Mouse (Mus musculus) erythroblast, embryonic 14.5 days (primary cell): ENCODE results near the gene Tbc1d22b. TPM values are rescaled to one million over a fixed set of nuclear protein-coding genes. Genes with fewer than 3 reads are reported as not detected.
"Not testable (repeated sequence)": the region's sequence is repeated elsewhere in the genome, so short reads cannot be mapped to it uniquely, and the experiment has no call there.

Experiments used
- H3K27me3 ChIP-seq: 2 replicates; pipeline ENCODE4 v1.6.1; 2012; ENCODE audit warnings: inconsistent platforms; ENCODE audit not compliant: control insufficient read depth
- H3K36me3 ChIP-seq: 2 replicates; pipeline ENCODE4 v1.6.1; 2012; ENCODE audit warnings: mild to moderate bottlenecking, inconsistent platforms; ENCODE audit not compliant: control insufficient read depth
- H3K4me1 ChIP-seq: 2 replicates; pipeline ENCODE4 v1.6.1; 2012; ENCODE audit warnings: inconsistent platforms; ENCODE audit not compliant: control insufficient read depth
- H3K4me3 ChIP-seq: replicated peaks from 2 replicates; pipeline ENCODE3; 2012; ENCODE audit warnings: moderate library complexity, mild to moderate bottlenecking, inconsistent platforms
- H3K9me3 ChIP-seq: 2 replicates; pipeline ENCODE4 v1.6.1; 2012; ENCODE audit warnings: low read length, inconsistent platforms, mixed read lengths; ENCODE audit not compliant: control insufficient read depth
- GATA1 ChIP-seq: IDR thresholded peaks from 2 replicates; pipeline ENCODE4 v1.6.1; 2012; ENCODE audit warnings: low read length, inconsistent platforms, mixed read lengths
- TAL1 ChIP-seq: IDR thresholded peaks from 3 replicates; pipeline ENCODE4 v1.6.1; 2012; ENCODE audit warnings: low read length, inconsistent platforms, mixed read lengths
- polyA plus RNA-seq: library from polyadenylated mRNA; stranded (reverse); fragments of >175 nt; gene quantifications from 2 replicates; pipeline ENCODE4 v1.2.3, GENCODE M21; 2012

Gene Tbc1d22b
- polyA plus RNA-seq, 1 experiment, result 0.99 TPM

DNA sequence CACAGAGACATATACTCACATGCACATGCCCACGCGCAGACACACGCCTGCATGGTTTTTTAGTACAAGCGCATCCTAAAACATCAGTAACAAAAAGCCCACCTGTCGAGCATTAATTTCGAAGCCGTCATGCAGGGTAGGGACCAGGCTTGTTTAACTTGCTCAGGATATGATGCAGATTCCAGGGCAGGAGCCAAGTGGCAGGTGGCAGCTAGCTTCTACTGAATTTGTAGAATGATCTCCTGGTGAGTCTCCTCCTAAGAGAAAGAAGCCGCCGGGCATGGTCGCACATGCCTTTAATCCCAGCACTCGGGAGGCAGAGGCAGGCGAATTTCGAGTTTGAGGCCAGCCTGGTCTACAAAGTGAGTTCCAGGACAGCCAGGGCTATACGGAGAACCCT is 49.5 kb downstream of the Tbc1d22b start:
- peaks cover 53% of the 10 kb centered on the region for H3K36me3 ChIP-seq
- TF ChIP-seq GATA1 (no peak), TAL1 (no peak)
- H3K4me3 ChIP-seq, result no peak overlapping the region

DNA sequence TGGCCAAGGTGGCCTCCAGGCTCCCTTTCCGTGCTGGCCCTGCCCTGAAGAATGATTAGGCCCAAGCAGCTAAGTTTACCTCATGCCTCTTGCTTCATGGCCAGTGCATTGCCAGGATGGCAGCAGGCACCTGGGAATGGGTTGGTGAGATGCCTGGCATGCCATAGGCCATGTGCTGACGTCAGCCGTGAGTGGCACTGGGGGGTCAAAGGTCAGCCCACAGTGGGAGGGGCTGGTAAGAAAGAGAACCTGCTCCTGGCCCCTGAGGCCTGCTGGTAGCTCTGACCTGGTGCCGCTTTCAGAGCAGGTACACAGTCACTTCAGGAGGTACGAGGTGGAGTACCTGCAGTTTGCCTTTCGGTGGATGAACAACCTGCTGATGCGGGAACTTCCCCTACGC is 50.0 kb downstream of the Tbc1d22b start:
- peaks cover 54% of the 10 kb centered on the region for H3K36me3 ChIP-seq
- peaks cover 1% of the 10 kb centered on the region for H3K4me1 ChIP-seq
- no peak for TF ChIP-seq GATA1
- TF ChIP-seq TAL1, result no peak
- H3K4me3 ChIP-seq, result no peak overlapping the region
- H3K9me3 ChIP-seq, result no peaks in the 10 kb centered on the region
- no peaks in the 10 kb centered on the region for H3K27me3 ChIP-seq

More for the DNA sequence above, 49.5 kb downstream of the Tbc1d22b start:
- Histone ChIP-seq H3K4me1 (peaks cover 1% of the 10 kb centered on the region), H3K27me3 (no peaks in the 10 kb centered on the region), H3K9me3 (no peaks in the 10 kb centered on the region)

DNA sequence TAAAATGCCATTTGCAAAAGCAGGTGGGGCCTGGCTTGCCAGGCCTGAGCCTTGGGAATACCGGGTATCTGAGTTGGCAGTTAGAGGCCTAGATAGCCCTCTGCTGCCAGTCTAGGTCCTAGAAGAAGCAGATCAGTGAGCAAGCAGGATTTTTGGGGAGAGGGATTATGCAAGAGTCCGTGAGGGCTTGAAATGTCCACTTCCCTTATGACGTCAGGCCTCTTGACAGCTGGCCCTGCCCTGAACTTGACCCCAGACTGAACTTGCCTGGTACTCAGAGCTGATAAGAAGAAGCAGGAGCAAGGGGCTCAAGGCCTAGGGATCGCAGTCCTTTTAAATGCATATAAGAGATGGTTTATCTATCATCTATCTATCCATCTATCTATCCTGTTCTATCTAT is 51.8 kb downstream of the Tbc1d22b start:
- no peaks in the 10 kb centered on the region for H3K9me3 ChIP-seq
- no peak overlapping the region for H3K4me3 ChIP-seq
- TF ChIP-seq TAL1 (no peak), GATA1 (no peak)
- peaks cover 4% of the 10 kb centered on the region for H3K4me1 ChIP-seq
- H3K36me3 ChIP-seq, result peaks cover 49% of the 10 kb centered on the region
- H3K27me3 ChIP-seq, result no peaks in the 10 kb centered on the region

DNA sequence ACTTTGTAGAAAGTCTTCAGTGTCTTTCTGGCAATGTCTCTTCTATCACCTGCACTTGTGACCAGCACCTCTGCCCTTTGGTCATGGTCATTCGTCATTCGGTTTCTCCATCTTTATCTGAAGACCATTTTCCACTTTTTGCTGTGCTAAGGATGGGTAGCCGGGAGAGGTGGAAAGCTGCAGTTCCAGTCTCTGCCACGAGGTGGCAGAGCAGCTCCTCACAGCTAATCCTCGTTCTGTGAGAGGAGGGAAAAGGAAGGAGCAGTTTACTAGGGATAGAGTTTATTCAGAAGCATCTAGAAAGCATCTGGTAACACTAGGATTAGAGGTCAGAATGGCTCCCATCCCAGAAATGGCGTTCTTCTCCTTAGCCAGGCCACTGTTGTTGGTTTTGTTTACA is 53.7 kb downstream of the Tbc1d22b start:
- no peaks in the 10 kb centered on the region for H3K27me3 ChIP-seq
- H3K36me3 ChIP-seq, result peaks cover 45% of the 10 kb centered on the region
- peaks cover 5% of the 10 kb centered on the region for H3K4me1 ChIP-seq
- no peak overlapping the region for H3K4me3 ChIP-seq
- TF ChIP-seq GATA1 (no peak), TAL1 (no peak)
- no peaks in the 10 kb centered on the region for H3K9me3 ChIP-seq

DNA sequence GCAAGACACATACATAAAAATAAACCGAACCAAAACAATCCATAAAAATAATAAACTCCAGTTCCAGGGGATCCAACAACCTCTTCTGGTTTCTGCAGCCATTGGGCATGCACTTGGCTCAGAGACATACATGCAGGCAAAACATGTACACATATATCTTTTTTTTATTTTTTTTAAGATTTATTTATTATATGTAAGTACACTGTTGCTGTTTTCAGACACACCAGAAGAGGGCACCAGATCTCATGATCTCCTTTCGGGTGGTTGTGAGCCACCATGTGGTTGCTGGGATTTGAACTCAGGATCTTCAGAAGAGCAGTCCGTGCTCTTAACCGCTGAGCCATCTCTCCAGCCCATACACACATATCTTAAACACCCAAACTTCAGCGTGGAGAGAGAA is 63.9 kb downstream of the Tbc1d22b start:
- not testable (repeated sequence) for H3K9me3 ChIP-seq, H3K27me3 ChIP-seq, H3K4me3 ChIP-seq
- H3K4me1 ChIP-seq, result peaks cover 43% of the 10 kb centered on the region
- peaks cover 20% of the 10 kb centered on the region for H3K36me3 ChIP-seq

DNA sequence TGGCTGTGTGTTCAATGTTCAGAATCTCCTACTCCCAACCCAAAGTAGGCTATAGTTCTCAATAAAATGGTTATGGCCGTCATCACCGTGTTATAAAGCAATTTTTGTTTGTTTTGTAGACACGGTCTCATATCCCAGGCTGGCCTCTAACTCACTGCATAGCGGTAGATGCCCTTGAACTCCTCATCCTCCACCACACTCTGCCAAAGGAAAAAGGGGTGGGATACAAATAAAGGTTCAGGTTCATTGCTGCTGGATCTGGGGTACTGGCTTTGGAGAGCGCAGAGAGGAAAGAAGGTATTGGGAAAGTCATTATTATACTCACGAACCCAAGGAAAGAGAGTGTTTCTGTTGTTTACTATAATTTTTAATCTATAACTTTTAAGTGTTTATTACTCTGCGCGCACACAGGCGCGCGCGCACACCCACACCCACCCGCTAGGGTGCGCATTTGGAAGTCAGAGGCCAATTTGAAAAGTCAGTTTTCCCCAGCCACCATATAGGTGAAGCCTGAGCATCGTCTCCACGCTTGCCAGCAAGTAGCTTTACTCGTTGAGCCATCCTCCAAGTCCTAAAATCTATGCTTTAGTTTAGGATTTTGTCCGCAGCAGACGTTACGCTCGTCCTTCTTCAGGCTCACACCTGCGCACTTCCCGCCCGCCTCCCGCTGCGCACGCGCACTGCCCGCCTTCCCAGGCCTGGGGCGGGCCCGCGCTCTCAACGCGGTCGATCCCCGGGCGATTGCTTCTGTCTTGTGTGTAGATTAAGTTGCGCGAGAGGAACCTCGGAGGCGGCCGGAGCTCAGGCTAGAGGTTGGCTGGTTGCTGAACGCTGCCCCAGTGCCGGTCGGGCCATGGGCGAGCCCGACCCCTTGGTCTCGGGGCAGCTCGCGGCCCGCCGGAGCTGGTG is 64.8 kb downstream of the Tbc1d22b start, which contains the start of the genes Rnf8 and Gm28043:
TSS of gene Rnf8 (plus strand) at position 676 of the 909 bp plus-strand sequence.
TSS of gene Gm28043 (plus strand) at position 762 of the 909 bp plus-strand sequence.
- Histone ChIP-seq H3K9me3 (no peaks in the 10 kb centered on the region), H3K4me3 (peak within 1 kb of the TSS; percentile 91), H3K36me3 (peaks cover 30% of the 10 kb centered on the region), H3K4me1 (peaks cover 44% of the 10 kb centered on the region), H3K27me3 (no peaks in the 10 kb centered on the region)
- TF ChIP-seq GATA1 (no peak), TAL1 (no peak)

DNA sequence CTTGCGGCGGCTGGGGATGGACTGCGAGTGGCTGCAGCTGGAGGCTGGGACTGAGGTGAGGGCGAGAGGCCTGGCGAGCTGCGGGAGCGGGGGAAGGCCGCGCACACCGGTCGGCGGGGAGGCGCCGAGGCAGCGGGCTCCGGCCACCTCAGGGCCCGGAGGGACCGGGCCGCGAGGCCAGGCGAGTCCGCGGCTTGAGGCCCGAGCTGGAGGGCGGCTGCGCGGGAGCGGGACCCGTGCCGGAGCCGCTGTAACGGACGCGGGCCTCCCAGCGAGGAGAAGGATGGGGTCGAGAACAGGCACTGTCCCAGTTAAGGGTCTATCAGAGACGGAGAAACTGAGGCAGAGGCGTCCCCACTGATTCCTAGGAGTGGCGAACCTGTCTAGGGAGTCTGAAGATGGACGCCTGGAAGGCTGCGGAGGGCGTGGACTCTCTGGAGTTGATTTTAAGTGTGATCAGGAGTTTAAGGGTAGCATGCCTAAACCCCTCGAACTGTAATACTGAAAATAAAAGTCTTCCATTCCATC is 65.5 kb downstream of the Tbc1d22b start:
- Histone ChIP-seq H3K27me3 (no peaks in the 10 kb centered on the region), H3K4me1 (peaks cover 44% of the 10 kb centered on the region), H3K36me3 (peaks cover 37% of the 10 kb centered on the region), H3K9me3 (no peaks in the 10 kb centered on the region), H3K4me3 (peak overlapping the region; percentile 91)
- TF ChIP-seq TAL1, result no peak
- no peak for TF ChIP-seq GATA1

DNA sequence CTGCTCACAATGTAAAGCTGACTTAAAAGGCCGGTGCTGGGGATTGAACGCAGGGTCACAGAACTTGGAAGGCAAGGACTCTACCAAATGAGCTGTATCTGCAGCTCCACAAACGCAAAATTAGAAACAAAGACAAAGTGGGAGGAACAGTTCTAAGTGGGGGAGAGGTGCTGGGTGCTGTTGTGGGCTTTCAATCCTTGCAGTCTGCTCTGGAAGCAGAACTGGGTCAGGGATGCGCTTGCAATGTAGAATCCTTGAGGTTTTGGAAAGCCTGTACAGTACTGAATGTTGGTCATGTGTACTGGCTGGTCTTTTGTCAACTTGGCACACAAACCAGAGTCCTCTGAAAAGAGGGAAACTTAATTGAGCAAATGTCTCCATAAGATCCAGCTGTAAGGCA is 66.0 kb downstream of the Tbc1d22b start:
- Histone ChIP-seq H3K4me1 (peaks cover 44% of the 10 kb centered on the region), H3K4me3 (peak overlapping the region; percentile 91), H3K27me3 (no peaks in the 10 kb centered on the region), H3K36me3 (peaks cover 40% of the 10 kb centered on the region), H3K9me3 (no peaks in the 10 kb centered on the region)
- TF ChIP-seq GATA1 (no peak), TAL1 (no peak)

DNA sequence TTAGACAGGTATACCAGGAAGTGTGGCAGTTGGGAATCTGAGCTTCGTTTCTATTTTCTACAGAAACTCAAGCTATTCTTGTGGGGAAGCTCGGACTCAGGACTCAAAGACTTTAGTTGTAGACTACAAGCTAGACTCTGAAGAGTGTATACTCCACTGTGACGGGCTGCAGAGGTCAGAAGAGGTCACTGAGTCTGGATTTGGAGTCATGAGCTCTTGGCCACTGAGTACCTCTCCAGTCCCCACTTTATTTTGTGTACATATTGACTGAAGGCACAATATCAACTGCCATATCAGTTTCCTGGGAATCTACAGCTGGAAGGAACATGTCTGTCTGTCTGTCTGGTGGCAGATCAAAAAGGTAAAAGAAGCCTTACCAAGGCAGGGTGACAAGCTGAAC is 69.6 kb downstream of the Tbc1d22b start:
- Histone ChIP-seq H3K36me3 (peaks cover 76% of the 10 kb centered on the region), H3K27me3 (no peaks in the 10 kb centered on the region)

More for the DNA sequence above, 69.6 kb downstream of the Tbc1d22b start:
- H3K4me3 ChIP-seq, result no peak overlapping the region
- TF ChIP-seq GATA1, result no peak
- no peak for TF ChIP-seq TAL1
- peaks cover 35% of the 10 kb centered on the region for H3K4me1 ChIP-seq
- H3K9me3 ChIP-seq, result no peaks in the 10 kb centered on the region
